Mouse (Mus musculus): ENCODE data around the gene Ttc13. TPM values are rescaled to one million over a fixed set of nuclear protein-coding genes. Genes with fewer than 3 reads are reported as not detected.

The Ttc13 gene
- total RNA-seq, 2 experiments from 2014 or later: 50.6 TPM

GRCm38 (mm10) chr8:124626251-124626650 lies 95.5 kb downstream of the Ttc13 start:
- no peak for DNase-seq (ENCODE audit: low spot score in 2 of 2)
- intact Hi-C loops (cut with DNase I): no loop called here

Other genes starting within 250 kb of the Ttc13 start
- 10 to 100 TPM; 30.4 to 32.1 TPM for gene Cog2, start 201.2 kb downstream of the Ttc13 start, total RNA-seq (2021)
- gene Agt, start 152.3 kb downstream of the Ttc13 start, total RNA-seq (2021): 10 to 100 TPM; 13.3 to 20.7 TPM
- not detected for gene Capn9, start 145.9 kb downstream of the Ttc13 start, total RNA-seq (2021)
- gene 2310022B05Rik, start 58.6 kb downstream of the Ttc13 start, total RNA-seq (2021): 10 to 100 TPM; 50.4 to 60.0 TPM
- gene Arv1, start 156 bp upstream of the Ttc13 start, total RNA-seq (2021): 10 to 100 TPM; 11.0 to 14.8 TPM
- under 1 TPM; 0.34 to 0.62 TPM for gene Fam89a, start 29.8 kb upstream of the Ttc13 start, total RNA-seq (2021)
- gene Trim67, start 71.1 kb upstream of the Ttc13 start, total RNA-seq (2021): 1 to 10 TPM; 5.1 to 5.8 TPM
- 10 to 100 TPM; 56.2 to 60.9 TPM for gene Gnpat, start 141.1 kb upstream of the Ttc13 start, total RNA-seq (2021)
- 10 to 100 TPM; 20.1 to 20.4 TPM for gene 2810004N23Rik, start 141.1 kb upstream of the Ttc13 start, total RNA-seq (2021)
- 10 to 100 TPM; 35.9 to 36.5 TPM for gene Exoc8, start 175.7 kb upstream of the Ttc13 start, total RNA-seq (2021)
- 10 to 100 TPM; 13.8 to 14.8 TPM for gene Sprtn, start 175.9 kb upstream of the Ttc13 start, total RNA-seq (2021)
- 10 to 100 TPM; 57.5 to 58.0 TPM for gene Egln1, start 227.3 kb upstream of the Ttc13 start, total RNA-seq (2021)